Mouse (Mus musculus) liver, adult (tissue): ENCODE measurements at regions not wholly inside any gene's neighbourhood (a gene's known extent, or its start where the extent isn't known, plus 50 kb on each side); places are given as distances from the start of the nearest gene placed in this dataset.

Experiments
- GATA4 ChIP-seq: IDR thresholded peaks from 2 replicates; pipeline ENCODE4 v1.6.1; 2014; ENCODE audit warnings: mild to moderate bottlenecking, low read length; ENCODE audit not compliant: insufficient replicate concordance

- no peak for TF ChIP-seq GATA4
Observed at GRCm38 (mm10) chr10:98793926-98794536, 120.2 kb upstream of the Atp2b1 start.

DNA sequence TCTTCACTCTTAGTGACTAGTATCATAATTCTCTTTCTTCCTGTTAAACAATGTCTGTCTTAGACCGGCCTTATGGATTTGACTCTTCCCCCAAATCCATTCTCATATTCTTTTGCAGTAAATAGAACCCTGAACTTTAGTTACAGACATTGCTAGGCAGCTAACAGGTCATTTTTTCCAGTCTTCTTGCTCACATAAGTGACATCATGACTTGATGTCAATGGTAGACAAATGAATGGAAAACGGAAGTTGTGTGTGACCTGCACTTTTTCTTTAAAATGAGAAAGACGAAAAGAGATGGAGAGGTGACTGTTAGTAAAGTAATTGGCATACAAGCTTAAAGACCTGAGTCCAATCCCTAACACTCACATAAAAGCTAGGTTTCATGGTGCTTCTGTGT, 118.2 kb upstream of the Atp2b1 start:
- no peak for TF ChIP-seq GATA4

- TF ChIP-seq GATA4: no peak
Observed at GRCm38 (mm10) chr10:98798634-98799415, 115.4 kb upstream of the Atp2b1 start.

DNA sequence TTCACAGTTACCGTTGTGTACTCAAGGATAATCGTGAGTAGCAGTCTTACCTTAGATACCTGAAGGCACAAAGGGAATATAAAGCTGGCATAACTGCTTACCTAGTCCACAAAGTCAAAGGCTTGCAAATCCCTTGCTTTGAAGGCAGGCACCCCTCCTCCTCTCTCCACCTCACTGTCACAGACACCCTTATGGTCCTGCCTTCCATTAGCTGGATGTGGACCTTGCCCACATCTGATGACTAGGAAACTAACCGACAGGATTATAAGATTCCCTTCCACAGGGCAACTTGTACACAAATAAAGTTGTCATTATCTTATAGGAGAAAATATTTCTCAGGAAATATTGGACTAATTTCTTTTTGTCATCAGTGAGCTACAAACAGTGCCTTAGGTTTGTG, 114.4 kb upstream of the Atp2b1 start:
- no peak for TF ChIP-seq GATA4

- no peak for TF ChIP-seq GATA4
Observed at GRCm38 (mm10) chr10:98800949-98801348, 113.3 kb upstream of the Atp2b1 start.

GRCm38 (mm10) chr10:98805013-98805412, 109.2 kb upstream of the Atp2b1 start:
- no peak for TF ChIP-seq GATA4

DNA sequence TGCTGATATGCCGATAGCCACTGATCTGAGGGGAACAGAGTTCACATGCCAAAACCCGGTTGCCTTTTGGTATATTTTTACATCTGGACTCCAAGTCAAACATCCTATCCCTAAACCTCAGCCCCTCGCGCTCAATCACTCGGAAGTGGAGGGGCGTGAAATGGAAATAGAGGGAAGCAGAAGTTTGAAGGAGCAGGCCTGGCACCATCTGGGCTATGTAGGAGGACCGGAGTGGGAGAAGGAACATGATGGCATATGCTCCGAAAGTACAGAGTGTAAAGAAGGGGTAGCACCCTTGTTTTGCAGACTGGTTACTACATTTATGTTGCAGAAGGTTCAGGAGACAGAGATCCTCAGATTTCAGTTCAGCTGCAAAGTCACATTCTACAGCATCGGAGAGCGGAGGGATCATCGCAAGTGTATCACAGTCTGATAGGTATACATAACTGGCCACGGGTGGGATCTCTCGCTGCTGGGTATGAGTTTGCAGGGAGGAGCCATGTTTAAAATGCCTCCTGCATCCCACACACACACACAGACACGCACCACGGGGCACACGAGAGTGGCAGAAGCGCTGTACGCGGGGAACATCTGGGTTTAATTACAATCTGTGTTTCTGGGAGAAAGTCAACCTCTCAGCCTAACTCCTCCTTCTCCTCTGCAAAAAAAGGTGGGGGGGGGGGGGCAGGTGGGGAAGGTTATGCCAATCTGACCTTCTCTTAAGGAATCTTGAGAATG, 107.2 kb upstream of the Atp2b1 start:
- no peak for TF ChIP-seq GATA4

DNA sequence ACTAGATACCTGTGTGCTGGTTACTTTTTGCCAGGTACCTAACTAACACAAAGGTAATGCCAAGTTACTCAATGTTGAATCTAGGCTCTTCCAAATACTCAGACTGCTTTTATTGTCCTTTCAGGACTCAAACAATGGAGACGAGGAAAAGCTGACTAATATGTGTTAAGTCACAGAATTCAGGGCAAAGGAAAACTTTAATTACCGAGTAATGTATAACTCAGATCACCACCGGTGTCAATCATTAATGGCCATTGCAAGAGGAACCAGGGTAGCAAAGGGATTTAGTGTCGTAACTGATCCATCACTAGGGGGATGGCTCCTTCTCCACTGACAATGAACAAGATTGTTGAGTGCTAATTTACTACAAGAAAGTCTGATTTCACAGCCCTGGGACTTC, 105.6 kb upstream of the Atp2b1 start:
- no peak for TF ChIP-seq GATA4

DNA sequence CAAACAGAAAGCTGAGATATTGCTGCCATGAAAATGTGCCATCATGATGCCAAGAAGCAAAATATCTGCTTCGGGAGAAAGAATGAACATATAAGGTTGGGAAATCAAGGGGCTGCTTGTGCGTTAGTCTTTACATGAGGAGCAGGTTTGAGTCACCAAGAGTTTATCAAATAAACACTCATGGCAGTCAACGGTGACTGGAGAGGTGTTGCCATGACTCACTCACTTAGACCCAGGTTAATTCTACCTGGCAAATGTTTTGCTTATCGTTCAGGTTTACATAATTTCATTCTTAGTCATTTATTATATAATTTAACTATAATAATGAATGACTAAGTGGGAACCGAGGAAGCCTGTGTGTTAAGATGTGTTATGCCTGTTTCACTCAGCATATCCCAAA, 85.2 kb upstream of the Atp2b1 start:
- no peak for TF ChIP-seq GATA4

DNA sequence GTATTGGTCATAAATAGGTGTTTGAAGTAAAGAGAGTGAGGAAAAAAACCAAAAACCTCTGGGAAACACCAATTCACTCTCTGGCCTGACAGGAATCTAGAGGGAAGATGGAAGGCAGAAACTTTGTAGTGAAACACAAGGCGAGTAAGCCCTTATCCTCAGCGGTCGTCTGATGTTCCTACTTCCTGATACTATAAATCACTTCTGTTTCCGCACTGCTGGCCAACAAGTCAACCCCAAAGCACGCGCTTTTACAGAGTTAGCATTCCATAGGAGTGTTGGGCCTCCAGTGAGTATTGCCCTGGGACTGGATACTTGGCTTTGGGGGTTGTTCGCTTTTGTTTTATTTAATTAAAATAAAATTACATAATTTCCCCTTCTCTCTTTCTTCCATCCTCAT, 82.7 kb upstream of the Atp2b1 start:
- TF ChIP-seq GATA4: no peak

DNA sequence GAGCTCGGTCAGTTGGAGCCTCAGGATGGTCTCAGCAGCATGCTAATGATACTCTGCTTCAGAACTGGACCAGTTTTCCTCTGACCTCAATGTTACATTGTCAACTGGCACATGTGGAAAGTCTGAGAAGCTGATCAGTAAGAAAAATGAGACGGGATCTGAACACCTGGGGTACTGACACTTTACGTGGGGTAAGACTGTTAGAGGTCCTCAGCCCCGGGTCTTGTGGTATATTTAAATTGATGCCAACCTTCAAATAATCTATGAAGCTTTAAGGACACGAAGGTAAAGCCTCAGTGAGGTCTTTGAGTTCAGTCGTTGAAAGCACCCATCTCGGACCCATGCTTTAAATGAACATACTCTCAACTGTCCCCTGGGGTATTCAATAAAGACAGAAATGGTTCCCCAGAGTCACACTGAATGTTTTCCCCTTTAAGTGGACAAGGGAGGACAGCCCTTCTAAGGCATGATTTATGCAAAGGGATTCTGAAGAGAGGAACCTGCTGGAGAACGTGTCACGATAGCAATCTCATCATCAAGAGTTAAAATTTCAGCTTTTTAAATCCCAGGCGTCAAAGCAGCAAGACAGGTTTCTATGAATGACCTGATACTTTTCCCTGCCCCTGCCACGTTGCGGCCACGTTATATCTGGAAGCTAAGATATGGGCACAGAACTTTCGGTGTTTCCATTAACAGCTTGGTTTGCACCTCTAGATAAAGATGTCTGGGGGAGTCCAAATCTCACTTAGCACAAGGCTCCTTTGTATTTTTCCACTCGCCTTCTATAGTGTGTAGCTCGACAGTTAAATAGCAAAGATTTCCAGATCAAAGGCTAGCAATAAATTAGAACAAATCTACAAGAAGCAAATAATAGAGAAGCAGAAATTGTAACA, 76.7 kb upstream of the Atp2b1 start:
- no peak for TF ChIP-seq GATA4

DNA sequence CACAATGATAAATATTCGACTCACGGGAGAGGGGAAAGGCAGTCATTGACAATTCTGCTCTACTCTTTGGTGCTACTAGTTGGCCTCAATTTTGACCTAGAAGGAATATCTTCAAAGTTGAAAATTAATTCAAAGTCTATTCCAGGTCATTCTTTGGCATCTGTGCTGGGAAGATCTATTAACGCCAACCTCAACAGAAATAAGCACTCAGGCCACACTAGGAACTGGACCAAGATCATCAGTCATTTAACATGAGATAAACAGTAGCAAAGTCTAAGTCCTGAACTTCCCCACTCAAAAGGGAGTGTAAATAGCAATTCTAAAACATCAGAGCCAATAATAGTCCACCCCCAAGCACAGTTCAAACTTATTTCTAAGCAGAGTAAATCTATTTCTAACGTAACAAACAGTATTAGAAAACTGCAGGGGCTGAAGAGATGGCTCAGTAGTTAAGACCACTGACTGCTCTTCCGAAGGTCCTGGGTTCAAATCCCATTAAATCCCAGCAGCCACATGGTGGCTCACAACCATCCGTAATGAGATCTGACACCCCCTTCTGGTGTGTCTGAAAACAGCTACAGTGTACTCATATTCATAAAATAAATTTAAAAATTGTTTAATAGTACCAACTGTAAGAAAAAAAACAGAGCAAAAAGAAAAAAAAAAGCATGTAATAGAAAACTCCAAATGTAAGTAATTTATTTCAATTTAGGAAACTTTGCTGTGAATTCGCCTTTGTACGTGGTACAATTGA, 75.1 kb upstream of the Atp2b1 start:
- no peak for TF ChIP-seq GATA4

- TF ChIP-seq GATA4: no peak
Observed at GRCm38 (mm10) chr10:98839963-98840362, 74.2 kb upstream of the Atp2b1 start.

GRCm38 (mm10) chr10:98840411-98840810, 73.8 kb upstream of the Atp2b1 start:
- TF ChIP-seq GATA4: no peak
